Mouse (Mus musculus): Measurements from ENCODE around the gene Lpp.

The Lpp gene

DNA sequence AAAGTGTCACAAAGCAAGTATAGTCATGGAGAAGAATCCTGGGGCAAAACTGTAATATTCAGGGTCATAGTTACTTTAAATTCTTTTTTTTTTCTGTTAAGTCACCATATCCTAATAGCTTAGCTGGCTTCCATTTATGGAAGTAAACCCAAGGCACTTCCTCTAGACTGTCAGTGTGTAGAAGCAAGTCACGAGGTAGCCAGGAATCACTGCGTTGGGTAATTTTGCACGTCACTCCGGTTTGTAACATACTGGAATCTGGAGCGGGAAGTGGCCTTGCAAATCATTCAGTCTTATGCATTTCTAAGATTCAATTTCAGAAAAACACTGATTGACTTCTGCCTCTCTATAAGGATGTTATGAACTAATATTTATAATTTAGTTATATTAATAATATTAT is 232.3 kb downstream of the Lpp start:
- DNase-seq (ENCODE audit: low spot score in 2 of 2): no peak

DNA sequence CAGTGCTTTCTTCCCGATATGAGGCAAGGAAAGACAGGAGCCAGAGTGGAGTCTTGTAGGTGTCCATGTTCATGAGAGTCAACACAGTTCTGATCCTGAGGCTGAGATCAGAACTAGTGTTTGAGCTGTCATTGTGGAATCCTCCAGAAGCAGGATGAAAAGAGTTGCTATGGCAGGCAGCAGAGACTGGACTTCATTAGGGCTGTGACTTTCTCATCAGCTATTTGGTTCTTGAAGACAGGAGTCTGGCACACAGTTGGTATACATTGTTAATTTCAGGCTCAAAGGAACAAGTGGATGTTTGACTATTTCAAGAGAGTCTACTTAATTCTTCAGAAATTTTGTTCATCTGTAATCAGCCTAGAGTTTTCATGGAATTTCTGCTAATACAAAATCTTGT is 235.5 kb downstream of the Lpp start:
- DNase-seq (ENCODE audit: low spot score in 2 of 2): no peak

DNA sequence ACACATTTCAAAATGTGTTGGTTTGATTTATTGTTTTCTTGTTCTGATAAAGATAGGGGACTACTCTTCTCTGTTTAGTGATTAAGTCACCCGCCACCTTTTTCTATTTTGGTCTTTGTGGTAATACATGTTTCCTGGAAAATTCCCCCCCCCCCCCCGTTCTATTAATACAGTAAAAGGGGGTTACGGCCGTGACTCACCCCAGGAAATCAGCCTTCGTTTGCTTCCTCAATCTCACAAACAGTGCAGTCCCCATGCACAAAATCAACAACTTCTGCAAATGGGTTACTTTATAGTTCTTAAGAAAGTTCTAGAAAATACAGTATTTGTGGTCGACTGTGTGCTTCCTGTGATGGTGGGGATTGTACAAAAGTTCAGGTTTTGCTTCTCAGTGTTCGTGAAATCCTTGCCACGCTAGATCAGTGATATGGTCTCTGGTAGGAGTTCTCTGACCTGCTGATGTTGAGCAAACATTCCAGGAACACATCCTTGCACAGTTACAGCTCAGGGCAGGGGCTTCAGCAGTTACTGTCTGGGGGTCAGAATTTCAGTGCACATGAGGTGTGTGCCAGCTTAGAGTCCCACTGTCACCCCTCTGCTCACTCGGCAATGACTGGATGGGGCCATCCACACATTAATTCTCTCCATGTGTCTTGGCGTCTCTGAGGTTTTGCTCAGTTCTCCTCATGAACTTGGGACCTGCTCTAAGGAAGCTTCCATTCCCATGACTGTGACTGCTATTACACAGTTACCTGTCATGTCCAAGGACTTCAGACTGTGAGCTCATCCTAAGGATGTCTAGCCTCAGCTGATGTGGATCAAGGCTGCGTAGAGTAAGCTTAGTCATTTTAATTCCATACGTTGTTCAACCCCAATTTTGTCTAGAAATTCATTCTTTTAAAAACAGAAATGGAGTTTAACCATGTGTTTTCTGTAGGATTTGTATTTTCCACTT is 236.2 kb downstream of the Lpp start:
- DNase-seq (ENCODE audit: low spot score in 2 of 2): no peak

- no peak for DNase-seq (ENCODE audit: low spot score in 2 of 2)
These were observed 242.1 kb downstream of the Lpp start for GRCm38 (mm10) chr16:24635381-24635919.

- no peak for DNase-seq (ENCODE audit: low spot score in 2 of 2)
These were observed 243.6 kb downstream of the Lpp start for GRCm38 (mm10) chr16:24636894-24637293.

- DNase-seq (ENCODE audit: low spot score in 2 of 2): no peak
These were observed 247.9 kb downstream of the Lpp start for GRCm38 (mm10) chr16:24641003-24641797.

DNA sequence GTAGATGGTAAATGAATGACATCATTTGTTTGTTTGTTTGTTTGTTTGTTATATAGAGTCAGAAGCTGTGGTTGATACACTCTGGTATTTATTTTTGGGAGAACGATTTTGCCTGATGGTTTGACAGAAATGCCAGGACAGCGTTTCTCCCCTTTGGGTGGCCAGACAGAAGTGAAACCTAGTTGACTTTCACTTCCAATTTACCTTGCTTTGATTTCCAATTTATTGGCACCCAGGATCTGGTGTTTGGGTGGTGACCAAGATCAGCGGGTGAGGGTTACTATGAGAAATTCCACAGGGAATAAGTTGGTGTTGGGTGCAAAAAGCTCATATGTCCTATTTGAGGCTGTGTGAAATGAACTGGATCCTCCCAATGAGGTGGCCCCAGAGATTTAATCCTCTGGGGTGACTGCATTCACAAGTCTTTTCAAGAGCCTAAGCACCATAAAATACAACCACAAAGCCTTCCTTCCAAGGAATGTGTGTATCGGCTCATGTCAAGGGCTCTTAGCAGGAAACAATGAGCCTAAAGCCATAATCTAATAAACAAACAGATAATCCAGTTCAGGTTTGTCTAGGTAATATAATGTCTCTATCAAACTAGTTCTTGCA is 249.8 kb downstream of the Lpp start:
- DNase-seq (ENCODE audit: low spot score in 2 of 2): no peak

DNA sequence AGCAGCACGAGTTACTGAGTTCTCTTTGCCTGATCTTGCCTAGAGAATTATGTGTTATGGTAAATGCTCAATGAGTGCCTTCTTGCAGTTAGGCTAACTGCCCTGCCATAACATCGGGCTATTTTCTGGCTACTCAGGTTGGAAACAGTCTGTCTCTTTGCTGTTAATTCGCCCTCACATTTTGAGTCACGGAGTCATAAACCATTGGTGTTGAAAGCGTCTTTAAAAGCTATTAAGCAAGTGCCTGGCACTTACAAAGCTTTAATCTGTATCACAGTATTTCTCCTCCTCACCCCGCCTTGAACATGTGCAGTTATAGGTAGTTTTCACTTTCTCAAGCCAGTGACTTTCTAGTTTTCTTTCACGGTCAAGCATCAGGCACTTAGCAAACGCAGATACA is 250.8 kb downstream of the Lpp start:
- no peak for DNase-seq (ENCODE audit: low spot score in 2 of 2)

DNA sequence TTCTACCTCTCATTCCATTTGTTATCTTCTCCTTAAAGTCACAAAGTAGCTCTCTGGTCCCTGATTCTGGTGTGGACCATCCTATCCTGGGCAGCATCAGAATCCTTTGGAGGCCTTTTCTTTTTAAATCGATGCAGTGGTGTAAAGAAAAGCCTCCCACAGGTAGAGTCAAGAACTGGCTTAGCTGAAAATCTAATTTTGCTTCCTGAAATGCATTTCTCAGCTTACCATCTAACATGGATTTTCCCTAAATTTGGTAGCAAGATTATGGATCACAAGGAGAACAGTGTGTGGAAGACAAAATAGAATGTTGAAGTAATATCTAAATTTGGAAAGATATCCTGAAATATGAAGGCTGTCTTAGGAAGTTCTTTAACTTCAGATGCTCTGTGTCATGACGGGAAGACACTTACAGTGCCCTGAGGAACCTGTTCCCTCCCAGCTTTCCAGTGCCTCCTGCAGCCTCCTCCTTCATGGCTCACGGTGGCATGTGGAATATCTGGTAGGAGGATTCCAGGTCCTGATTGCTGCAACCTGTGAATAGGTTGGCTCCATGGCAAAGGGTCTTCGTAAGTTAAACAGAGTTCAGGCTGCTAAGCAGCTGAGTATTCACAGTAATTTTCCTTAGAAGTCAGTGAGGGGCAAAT is 251.6 kb downstream of the Lpp start:
- no peak for DNase-seq (ENCODE audit: low spot score in 2 of 2)

DNA sequence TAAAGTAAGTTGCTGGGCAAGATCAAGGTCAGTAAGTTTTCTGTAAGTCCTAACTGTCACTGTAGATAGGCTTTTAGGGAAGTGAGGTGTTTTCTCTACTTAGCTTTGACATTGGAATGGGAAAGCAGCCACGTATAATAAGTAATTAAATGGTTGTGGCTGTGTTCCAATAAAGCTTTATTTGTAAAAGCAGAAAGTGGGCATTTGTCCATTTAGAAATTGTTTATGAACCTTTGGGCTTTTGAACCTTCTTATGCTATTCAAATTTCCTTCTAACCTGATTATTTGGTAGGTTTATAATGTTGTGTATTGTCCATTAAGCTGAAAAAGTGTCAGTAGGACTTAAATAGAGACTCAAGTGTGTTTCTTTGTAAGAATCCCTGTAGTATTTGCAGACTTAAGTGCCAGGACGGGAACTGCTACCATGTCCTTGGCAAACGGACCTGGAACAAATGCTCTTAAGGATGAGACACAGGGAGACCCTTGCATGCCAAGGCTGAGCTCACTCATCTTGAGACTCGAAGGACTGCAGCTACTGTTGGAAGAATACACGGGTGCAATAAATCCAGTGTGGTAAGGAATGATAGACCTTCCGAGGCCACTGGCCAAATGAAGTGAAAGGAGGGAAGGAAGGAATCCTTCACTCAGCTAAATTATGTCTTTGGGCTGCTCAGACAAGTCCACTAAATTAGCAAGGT is 252.7 kb downstream of the Lpp start:
- DNase-seq (ENCODE audit: low spot score in 2 of 2): no peak

DNA sequence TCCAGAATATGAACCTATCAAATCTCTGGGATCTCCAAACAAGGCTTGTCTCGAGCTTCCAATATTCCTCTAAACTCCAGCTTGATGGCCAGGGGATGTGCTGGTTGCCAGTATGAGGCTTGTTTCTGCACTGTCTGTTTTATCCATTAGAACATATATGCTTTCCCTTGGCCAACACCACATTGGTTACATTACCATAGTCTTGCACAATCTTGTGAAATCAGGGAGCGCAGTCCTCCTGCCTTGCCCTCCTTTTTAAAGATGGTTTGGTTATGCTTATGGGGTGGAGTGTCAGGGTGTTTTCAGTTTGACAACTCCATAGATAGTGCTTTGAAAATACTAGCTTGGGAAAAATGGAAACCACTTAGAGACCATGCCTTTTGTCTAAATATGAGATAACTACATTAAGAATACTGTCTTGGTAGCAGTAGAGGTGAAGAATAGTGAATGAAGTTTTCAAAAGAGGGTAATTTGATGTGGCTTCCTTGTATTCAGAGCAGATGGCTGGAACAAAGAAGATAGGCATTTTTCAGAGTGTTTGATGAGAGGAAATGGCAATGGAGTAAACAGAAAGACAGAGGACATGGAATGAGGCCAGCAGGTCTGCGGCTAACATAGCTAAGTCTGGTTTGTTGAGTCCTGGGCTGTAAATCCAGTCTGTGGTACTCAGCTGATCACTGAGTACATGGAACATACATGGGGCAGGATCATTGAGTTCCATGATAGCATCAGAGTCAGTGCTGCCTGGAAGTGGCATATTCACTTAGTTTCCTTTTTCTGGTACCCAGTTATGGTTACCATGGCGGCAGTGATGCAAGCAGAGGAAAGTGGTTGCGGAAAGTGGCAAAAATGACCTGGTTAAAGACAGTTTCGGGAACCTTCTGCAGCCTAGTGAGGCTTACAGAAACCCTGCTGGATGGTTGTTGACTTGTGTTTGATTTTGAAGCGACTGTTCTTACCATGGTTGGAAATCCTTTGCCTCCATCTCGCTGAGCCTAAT is 258.6 kb downstream of the Lpp start:
- no peak for DNase-seq (ENCODE audit: low spot score in 2 of 2)

GRCm38 (mm10) chr16:24653041-24653440 is 259.7 kb downstream of the Lpp start:
- peak in 1 of 2 experiments; percentile 25 for DNase-seq (ENCODE audit: low spot score in 2 of 2)

GRCm38 (mm10) chr16:24655116-24655515 is 261.8 kb downstream of the Lpp start:
- DNase-seq (ENCODE audit: low spot score in 2 of 2): no peak

DNA sequence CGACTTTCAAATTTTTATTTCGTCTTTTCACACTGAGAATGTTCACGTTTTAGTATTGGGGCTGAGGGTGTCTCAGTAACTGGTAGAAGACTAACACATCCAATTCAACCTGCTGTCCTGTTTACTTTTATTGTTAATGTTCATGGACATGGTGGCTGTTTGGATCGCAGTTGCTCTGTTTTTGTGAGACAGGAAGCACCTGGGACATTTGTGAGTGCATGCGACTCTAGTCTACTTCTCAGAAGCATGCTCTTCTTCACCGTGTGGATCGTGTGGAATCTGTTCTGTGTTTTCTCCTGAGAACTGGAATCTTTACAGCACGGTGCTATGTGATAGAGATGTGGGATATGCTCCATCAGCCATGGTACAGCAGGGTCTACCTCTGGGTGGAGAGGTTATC is 262.7 kb downstream of the Lpp start:
- no peak for DNase-seq (ENCODE audit: low spot score in 2 of 2)

GRCm38 (mm10) chr16:24656752-24657151 is 263.4 kb downstream of the Lpp start:
- DNase-seq (ENCODE audit: low spot score in 2 of 2): no peak

GRCm38 (mm10) chr16:24659049-24659448 is 265.7 kb downstream of the Lpp start:
- DNase-seq (ENCODE audit: low spot score in 2 of 2): no peak

DNA sequence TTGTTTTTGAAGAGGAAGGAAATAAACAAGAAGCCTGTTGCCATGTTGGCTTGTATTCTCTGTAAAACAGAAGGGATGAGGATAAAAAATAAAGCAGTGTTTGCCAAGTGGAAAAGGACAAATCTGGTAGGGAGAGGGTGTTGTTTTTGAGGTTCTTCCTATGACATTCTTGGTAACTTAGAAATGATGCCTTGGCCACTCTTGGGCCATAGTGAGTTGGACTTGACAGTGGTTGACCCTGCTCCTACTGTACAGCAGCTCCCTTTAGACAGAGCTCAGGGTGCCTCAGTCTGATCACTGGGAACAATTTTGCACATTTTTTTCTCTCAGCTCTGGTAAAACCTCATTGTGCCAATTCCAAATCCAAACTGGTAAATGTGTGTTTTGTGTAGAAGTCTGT is 270.8 kb downstream of the Lpp start:
- no peak for DNase-seq (ENCODE audit: low spot score in 2 of 2)

DNA sequence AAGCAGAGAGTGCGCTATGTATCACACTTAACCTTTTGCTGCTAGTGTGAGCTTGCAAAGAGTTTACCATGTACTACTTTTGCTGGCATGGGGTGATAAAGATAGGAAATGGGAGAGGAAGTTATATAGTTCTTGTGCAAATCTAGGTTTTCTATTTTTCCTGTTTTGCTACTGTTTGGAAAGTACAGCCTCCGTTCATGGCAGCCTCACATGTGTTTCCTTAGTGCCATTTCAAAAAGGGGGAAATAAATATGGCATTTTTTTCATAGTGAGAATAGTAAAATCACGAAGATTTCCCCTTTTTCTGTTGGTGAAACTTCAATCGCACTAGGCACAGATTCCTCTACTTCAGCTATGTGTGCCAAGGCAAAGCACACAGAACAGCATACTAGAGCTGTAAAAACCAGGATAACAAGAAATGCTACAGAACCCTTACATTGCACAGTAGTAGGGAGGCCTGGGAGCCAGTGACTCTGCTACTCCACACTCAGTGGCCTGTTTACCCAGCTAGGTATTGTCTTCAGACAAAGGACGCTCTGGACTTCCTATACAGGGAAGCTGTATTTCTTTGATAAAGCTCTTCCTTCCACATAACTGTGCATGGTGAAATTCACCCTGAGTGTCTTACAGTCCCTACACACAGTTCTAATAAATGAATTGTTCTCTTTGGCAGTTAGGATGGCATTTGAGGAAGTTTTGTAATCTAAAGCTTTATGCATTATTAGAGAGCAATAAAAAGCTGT is 276.6 kb downstream of the Lpp start:
- no peak for DNase-seq (ENCODE audit: low spot score in 2 of 2)

- DNase-seq (ENCODE audit: low spot score in 2 of 2): no peak
These were observed 285.6 kb downstream of the Lpp start for GRCm38 (mm10) chr16:24678942-24679341.
